Mouse (Mus musculus) embryonic facial prominence, embryonic 11.5 days (tissue): Measurements from ENCODE around the gene Gpr180. TPM values are rescaled to one million over a fixed set of nuclear protein-coding genes. Genes with fewer than 3 reads are reported as not detected.

Experiments
- ATAC-seq: fragments of 200-750 bp; cut with Nextera tagmentation; replicated peaks from 2 replicates; pipeline ENCODE4 v1.8.0; 2017; ENCODE audit warnings: low read depth; ENCODE audit not compliant: insufficient number of reproducible peaks, low FRiP score, low TSS enrichment
- DNase-seq: peaks from one replicate; pipeline ENCODE4 v3.0.0-alpha.2; 2015; ENCODE audit warnings: low spot score
- H3K27ac ChIP-seq: fragments of 300-500 bp; sonication (generic); replicated peaks from 2 replicates; pipeline ENCODE4 v1.5.1; 2014; ENCODE audit warnings: mild to moderate bottlenecking, low read depth, low read length, control low read depth
- H3K27me3 ChIP-seq: fragments of 300-500 bp; sonication (generic); 2 replicates; pipeline ENCODE4 v1.6.1; 2014; ENCODE audit warnings: mild to moderate bottlenecking, low read length, moderate library complexity, mixed read lengths; ENCODE audit not compliant: control insufficient read depth, insufficient read depth
- H3K36me3 ChIP-seq: fragments of 300-500 bp; sonication (generic); replicated peaks from 2 replicates; pipeline ENCODE4 v1.6.1; 2014; ENCODE audit warnings: low read depth, mild to moderate bottlenecking, low read length, moderate library complexity, mixed read lengths; ENCODE audit not compliant: control insufficient read depth, insufficient read depth
- H3K4me1 ChIP-seq: fragments of 300-500 bp; sonication (generic); 2 replicates; pipeline ENCODE4 v1.6.1; 2014; ENCODE audit warnings: low read length, mixed read lengths; ENCODE audit not compliant: control insufficient read depth, insufficient read depth
- H3K4me2 ChIP-seq: fragments of 300-500 bp; sonication (generic); 2 replicates; pipeline ENCODE4 v1.6.1; 2014; ENCODE audit warnings: low read depth, mild to moderate bottlenecking, control low read depth, low read length, moderate library complexity
- H3K4me3 ChIP-seq: fragments of 300-500 bp; sonication (generic); 2 replicates; pipeline ENCODE4 v1.5.1; 2014; ENCODE audit warnings: low read depth, low read length, control low read depth
- H3K9ac ChIP-seq: fragments of 300-500 bp; sonication (generic); replicated peaks from 2 replicates; pipeline ENCODE4 v1.6.1; 2014; ENCODE audit warnings: mild to moderate bottlenecking, control low read depth, low read length
- H3K9me3 ChIP-seq: fragments of 300-500 bp; sonication (generic); replicated peaks from 2 replicates; pipeline ENCODE4 v1.6.1; 2016; ENCODE audit warnings: mild to moderate bottlenecking, low read length, inconsistent platforms, mixed read lengths; ENCODE audit not compliant: control insufficient read depth
- WGBS: fragments of 180-500 bp; shearing (Covaris S2); extraction: QIAGEN DNeasy Blood & Tissue Kit; methylation state at CpG from one replicate; pipeline ENCODE4 v1.1.7; 2014; 5-methylcytosine and 5-hydroxymethylcytosine counted together
- polyA plus RNA-seq: library from polyadenylated mRNA; unstranded; fragments of >200 nt; fragmentation: Nextera tagmentation; extraction: Ambion mirVana; gene quantifications from 2 replicates; pipeline ENCODE4 v1.2.1, GENCODE M21; 2014

Gene Gpr180
- polyA plus RNA-seq, 1 experiment from 2014 or later = 44.7 TPM

- ATAC-seq = no peak
- no peak for DNase-seq
- H3K4me1 ChIP-seq = no peaks in the 10 kb centered on the region
Observed at GRCm38 (mm10) chr14:118200731-118201130, 63.8 kb downstream of the Gpr180 start.

GRCm38 (mm10) chr14:118202006-118202405 is 65.0 kb downstream of the Gpr180 start:
- DNase-seq (no peak), ATAC-seq (no peak)
- Histone ChIP-seq H3K9ac (no peak overlapping the region), H3K27ac (no peak overlapping the region), H3K4me2 (no peak overlapping the region), H3K36me3 (no peaks in the 10 kb centered on the region), H3K4me1 (no peaks in the 10 kb centered on the region), H3K9me3 (no peaks in the 10 kb centered on the region), H3K4me3 (no peak overlapping the region), H3K27me3 (no peaks in the 10 kb centered on the region)
- 86% methylated on average over 5 of the region's 5 CpGs for WGBS

More at GRCm38 (mm10) chr14:118200731-118201130, 63.8 kb downstream of the Gpr180 start:
- Histone ChIP-seq H3K27me3 (no peaks in the 10 kb centered on the region), H3K9me3 (no peaks in the 10 kb centered on the region), H3K27ac (no peak overlapping the region), H3K9ac (no peak overlapping the region), H3K36me3 (no peaks in the 10 kb centered on the region), H3K4me2 (no peak overlapping the region), H3K4me3 (no peak overlapping the region)
- WGBS = 90% methylated on average over 3 of the region's 3 CpGs

GRCm38 (mm10) chr14:118203031-118203430 is 66.1 kb downstream of the Gpr180 start:
- WGBS = 81% methylated on average over 7 of the region's 7 CpGs
- DNase-seq = no peak
- Histone ChIP-seq H3K4me1 (no peaks in the 10 kb centered on the region), H3K9ac (no peak overlapping the region), H3K4me3 (no peak overlapping the region), H3K27ac (no peak overlapping the region), H3K36me3 (no peaks in the 10 kb centered on the region), H3K4me2 (no peak overlapping the region), H3K27me3 (no peaks in the 10 kb centered on the region), H3K9me3 (no peaks in the 10 kb centered on the region)
- no peak for ATAC-seq

GRCm38 (mm10) chr14:118207347-118207746 is 70.4 kb downstream of the Gpr180 start:
- no peaks in the 10 kb centered on the region for H3K9me3 ChIP-seq
- no peak overlapping the region for H3K27ac ChIP-seq
- DNase-seq (no peak), ATAC-seq (no peak)
- 81% methylated on average over 3 of the region's 3 CpGs for WGBS
- H3K4me1 ChIP-seq = no peaks in the 10 kb centered on the region
- no peak overlapping the region for H3K4me2 ChIP-seq
- no peak overlapping the region for H3K4me3 ChIP-seq
- H3K9ac ChIP-seq = no peak overlapping the region
- H3K36me3 ChIP-seq = no peaks in the 10 kb centered on the region
- no peaks in the 10 kb centered on the region for H3K27me3 ChIP-seq

GRCm38 (mm10) chr14:118209642-118210041 is 72.7 kb downstream of the Gpr180 start:
- 21% methylated on average over 5 of the region's 5 CpGs for WGBS

GRCm38 (mm10) chr14:118212188-118212804 is 75.3 kb downstream of the Gpr180 start:
- DNase-seq = no peak
- ATAC-seq = no peak
- H3K4me3 ChIP-seq = no peak overlapping the region
- no peaks in the 10 kb centered on the region for H3K4me1 ChIP-seq
- H3K9me3 ChIP-seq = no peaks in the 10 kb centered on the region
- no peak overlapping the region for H3K27ac ChIP-seq
- H3K4me2 ChIP-seq = no peak overlapping the region
- H3K9ac ChIP-seq = no peak overlapping the region
- H3K27me3 ChIP-seq = no peaks in the 10 kb centered on the region
- 81% methylated on average over 15 of the region's 15 CpGs for WGBS
- H3K36me3 ChIP-seq = no peaks in the 10 kb centered on the region

More at GRCm38 (mm10) chr14:118209642-118210041, 72.7 kb downstream of the Gpr180 start:
- H3K27me3 ChIP-seq = no peaks in the 10 kb centered on the region
- no peaks in the 10 kb centered on the region for H3K36me3 ChIP-seq
- ATAC-seq (no peak), DNase-seq (peak; percentile 80)
- H3K27ac ChIP-seq = no peak overlapping the region
- H3K9ac ChIP-seq = no peak overlapping the region
- no peaks in the 10 kb centered on the region for H3K4me1 ChIP-seq
- no peak overlapping the region for H3K4me2 ChIP-seq
- no peaks in the 10 kb centered on the region for H3K9me3 ChIP-seq
- no peak overlapping the region for H3K4me3 ChIP-seq

Other genes with a start within 250 kb of the Gpr180 start
- gene Dct, start 84.9 kb upstream of the Gpr180 start, polyA plus RNA-seq = 6.0 and 13.9 TPM in 2 replicates
- 34.5 and 39.6 TPM in 2 replicates for gene Tgds, start 4.4 kb upstream of the Gpr180 start, polyA plus RNA-seq
- gene Sox21, start 99.9 kb downstream of the Gpr180 start, polyA plus RNA-seq = 2.7 and 5.0 TPM in 2 replicates
- not detected in 2 replicates for gene Gm9376, start 129.8 kb downstream of the Gpr180 start, polyA plus RNA-seq